Mouse (Mus musculus) urinary bladder, adult 2 months (tissue): Measurements from ENCODE around the gene Pym1. TPM values are rescaled to one million over a fixed set of nuclear protein-coding genes. Genes with fewer than 3 reads are reported as not detected.

ENCODE experiments used
- DNase-seq: peaks from one replicate; pipeline ENCODE4 v3.0.0; 2022; ENCODE audit warnings: low spot score
- polyA plus RNA-seq: library from polyadenylated mRNA; depleted of rRNA; stranded (reverse); fragments of >200 nt; gene quantifications from 2 replicates; pipeline ENCODE4 v1.2.3, GENCODE M21; 2012; rRNA removed

Pym1 gene
- polyA plus RNA-seq, 1 experiment = 36.9 TPM

DNA sequence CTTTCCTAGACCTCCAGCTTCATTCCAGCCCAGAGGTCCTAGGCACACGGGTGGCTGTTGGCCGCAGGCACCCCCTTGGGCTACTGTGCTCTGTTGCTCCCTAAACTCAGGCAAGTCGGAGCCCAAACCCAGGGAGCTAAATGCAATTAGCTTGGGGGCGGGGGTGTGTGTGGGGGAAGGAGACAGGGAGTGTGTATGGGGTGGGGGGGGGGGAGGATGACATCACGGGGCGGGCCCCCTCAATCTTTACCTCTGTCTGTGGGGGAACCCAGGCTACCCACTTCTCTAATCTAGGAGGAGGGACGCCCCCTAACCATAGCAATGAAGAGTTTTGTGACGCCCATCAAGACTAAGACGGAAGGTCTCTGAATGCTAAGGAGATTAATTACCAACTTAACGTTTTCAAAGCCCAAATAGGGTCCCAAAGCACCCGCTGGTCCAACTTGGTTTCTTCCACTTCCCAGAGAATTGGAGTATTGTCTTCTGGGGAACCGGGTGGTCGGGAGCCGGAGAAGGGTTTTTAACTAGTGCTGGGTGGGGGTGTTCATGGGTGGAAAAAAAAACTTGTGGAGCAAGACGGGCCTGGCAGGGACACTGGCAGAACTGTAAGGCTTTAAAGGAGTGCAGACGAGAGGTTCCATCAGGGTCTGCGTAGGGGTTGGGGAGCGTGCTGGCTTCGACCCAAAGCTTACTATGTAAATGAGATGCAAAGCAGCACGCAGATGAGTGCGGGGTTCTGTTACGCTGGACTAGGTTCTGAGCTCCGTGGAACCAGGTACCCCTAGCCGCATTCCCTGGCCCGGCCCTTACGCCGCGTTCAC, 56.8 kb downstream of the Pym1 start, which contains the start of gene Tmem198b:
Gene Tmem198b, minus strand, starts transcription at position 100 of the 821 bp plus-strand sequence.
- peak; percentile 35 for DNase-seq

DNA sequence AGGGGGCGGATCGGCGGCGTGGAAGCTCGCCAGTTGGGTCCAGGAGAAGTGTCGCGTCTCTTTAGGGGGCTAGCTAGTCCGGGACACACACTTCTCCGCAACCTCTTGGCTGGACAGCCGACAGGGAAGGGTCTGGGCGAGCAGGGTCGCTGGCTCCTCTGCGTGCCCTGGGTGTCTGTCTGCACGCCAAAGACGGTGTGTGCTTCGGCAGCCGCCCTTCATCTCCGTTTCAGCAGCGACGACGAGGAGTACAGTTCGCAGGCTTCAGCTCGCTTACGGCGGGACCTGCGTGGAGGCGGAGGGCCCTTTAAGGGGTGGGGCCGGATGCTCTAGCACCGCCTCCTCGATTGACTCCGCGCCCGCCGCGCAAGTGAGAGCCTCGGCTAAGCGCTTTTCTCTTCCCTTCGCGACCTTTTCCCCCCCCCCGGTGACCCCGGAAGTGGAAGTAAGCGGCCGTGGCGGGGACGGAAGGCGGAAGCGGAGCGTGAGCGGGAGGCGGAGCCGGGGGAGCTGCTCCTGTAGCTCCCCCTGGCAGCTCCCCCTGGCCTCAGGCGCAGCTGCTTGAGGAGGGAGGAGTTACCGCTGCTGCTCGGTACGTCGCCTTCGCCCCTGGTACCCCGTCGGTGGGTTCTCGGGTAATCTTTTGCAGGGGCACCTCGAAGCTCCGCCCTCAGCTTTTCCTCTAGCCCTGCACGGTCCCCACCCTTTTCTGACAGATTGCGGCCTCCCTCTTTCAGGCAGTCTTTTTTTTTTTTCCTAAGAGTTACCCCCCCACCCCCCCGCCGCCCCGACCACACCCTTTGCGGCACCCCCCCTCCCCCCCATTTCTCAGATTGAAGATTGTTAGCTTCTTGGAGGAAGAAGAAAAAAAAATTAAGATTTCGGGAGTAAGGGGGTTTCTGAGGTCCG, 57.7 kb downstream of the Pym1 start:
- peak; percentile 84 for DNase-seq

DNA sequence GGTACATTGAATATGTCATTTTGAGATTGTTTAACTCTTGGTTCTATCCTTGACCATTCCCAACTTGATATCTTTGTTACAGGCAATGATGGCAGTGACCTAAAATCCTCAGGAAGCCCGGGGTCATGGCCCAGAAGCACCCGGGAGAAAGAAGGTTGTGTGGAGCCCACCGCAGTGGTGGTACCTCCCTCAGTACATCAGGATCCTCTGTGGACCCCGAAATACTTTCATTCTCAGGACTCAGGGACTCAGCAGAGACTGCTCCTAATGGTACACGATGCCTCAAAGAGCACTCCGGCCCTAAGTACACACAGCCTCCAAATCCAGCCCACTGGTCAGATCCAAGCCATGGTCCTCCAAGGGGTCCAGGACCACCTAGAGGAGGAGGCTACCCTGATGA, 58.4 kb downstream of the Pym1 start:
- DNase-seq = no peak

DNA sequence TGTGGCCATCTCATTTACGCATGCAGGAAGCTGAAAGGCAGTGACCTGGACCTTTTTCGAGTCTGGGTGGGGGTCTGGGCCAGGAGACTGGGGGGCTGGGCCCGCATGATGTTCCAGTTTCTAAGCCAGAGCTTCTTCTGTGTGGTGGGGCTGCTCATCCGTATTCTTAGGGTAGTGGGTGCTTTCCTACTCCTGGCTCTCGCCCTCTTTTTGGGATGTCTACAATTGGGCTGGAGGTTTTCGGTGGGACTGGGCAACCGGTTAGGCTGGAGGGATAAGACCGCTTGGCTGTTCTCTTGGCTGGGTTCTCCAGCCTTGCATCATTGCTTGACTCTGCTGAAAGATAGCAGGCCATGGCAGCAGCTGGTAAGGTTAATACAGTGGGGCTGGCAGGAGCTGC, 59.3 kb downstream of the Pym1 start:
- no peak for DNase-seq

Other genes with a start within 250 kb of the Pym1 start
- 3.0 and 3.3 TPM in 2 replicates for gene Myl6b, start 249.2 kb upstream of the Pym1 start, polyA plus RNA-seq
- 56.9 and 61.6 TPM in 2 replicates for gene Esyt1, start 222.0 kb upstream of the Pym1 start, polyA plus RNA-seq
- 12.5 TPM in 2 replicates for gene Zc3h10, start 200.1 kb upstream of the Pym1 start, polyA plus RNA-seq
- gene Rpl41, start 198.6 kb upstream of the Pym1 start, polyA plus RNA-seq = 2,645 and 3,313 TPM in 2 replicates
- gene Pa2g4, start 181.9 kb upstream of the Pym1 start, polyA plus RNA-seq = 74.1 and 75.9 TPM in 2 replicates
- 25.1 and 27.0 TPM in 2 replicates for gene Erbb3, start 158.2 kb upstream of the Pym1 start, polyA plus RNA-seq
- gene Rps26, start 121.1 kb upstream of the Pym1 start, polyA plus RNA-seq = 1,064 and 1,154 TPM in 2 replicates
- gene Ikzf4, start 101.9 kb upstream of the Pym1 start, polyA plus RNA-seq = 1.4 and 2.3 TPM in 2 replicates
- 19.2 and 21.0 TPM in 2 replicates for gene Suox, start 73.8 kb upstream of the Pym1 start, polyA plus RNA-seq
- 101 and 107 TPM in 2 replicates for gene Rab5b, start 51.6 kb upstream of the Pym1 start, polyA plus RNA-seq
- 0.72 and 0.95 TPM in 2 replicates for gene Pmel, start 43.7 kb upstream of the Pym1 start, polyA plus RNA-seq
- gene Cdk2, start 42.9 kb upstream of the Pym1 start, polyA plus RNA-seq = 23.6 and 32.4 TPM in 2 replicates
- 65.5 and 71.0 TPM in 2 replicates for gene Dgka, start 3.0 kb upstream of the Pym1 start, polyA plus RNA-seq
- gene Mmp19, start 43.0 kb downstream of the Pym1 start, polyA plus RNA-seq = 19.8 and 22.1 TPM in 2 replicates
- gene Dnajc14, start 56.2 kb downstream of the Pym1 start, polyA plus RNA-seq = 19.0 and 31.0 TPM in 2 replicates
- gene Tmem198b, start 56.5 kb downstream of the Pym1 start, polyA plus RNA-seq = 32.2 and 41.0 TPM in 2 replicates
- 78.5 and 79.8 TPM in 2 replicates for gene Sarnp, start 69.4 kb downstream of the Pym1 start, polyA plus RNA-seq
- 50.2 and 65.7 TPM in 2 replicates for gene Ormdl2, start 73.8 kb downstream of the Pym1 start, polyA plus RNA-seq
- gene Gdf11, start 143.8 kb downstream of the Pym1 start, polyA plus RNA-seq = 1.7 and 2.3 TPM in 2 replicates
- 337 and 381 TPM in 2 replicates for gene Cd63, start 153.1 kb downstream of the Pym1 start, polyA plus RNA-seq
- 24.2 and 35.0 TPM in 2 replicates for gene Rdh5, start 175.0 kb downstream of the Pym1 start, polyA plus RNA-seq
- 286 and 328 TPM in 2 replicates for gene Bloc1s1, start 176.1 kb downstream of the Pym1 start, polyA plus RNA-seq
- gene Itga7, start 185.9 kb downstream of the Pym1 start, polyA plus RNA-seq = 44.5 TPM in 2 replicates
- 0.65 and 1.1 TPM in 2 replicates for gene Mettl7b, start 213.1 kb downstream of the Pym1 start, polyA plus RNA-seq
- gene Olfr9, start 241.5 kb downstream of the Pym1 start, polyA plus RNA-seq = not detected in 2 replicates